Mouse (Mus musculus) cerebellum, postnatal 14 days (tissue): Measurements from ENCODE around the gene Col6a1.

Experiments used
- DNase-seq, 2 experiments: peaks; one replicate each; pipeline ENCODE4 v3.0.0; 2021; ENCODE audit warnings: mixed read lengths in 2 of 2

The Col6a1 gene

DNA sequence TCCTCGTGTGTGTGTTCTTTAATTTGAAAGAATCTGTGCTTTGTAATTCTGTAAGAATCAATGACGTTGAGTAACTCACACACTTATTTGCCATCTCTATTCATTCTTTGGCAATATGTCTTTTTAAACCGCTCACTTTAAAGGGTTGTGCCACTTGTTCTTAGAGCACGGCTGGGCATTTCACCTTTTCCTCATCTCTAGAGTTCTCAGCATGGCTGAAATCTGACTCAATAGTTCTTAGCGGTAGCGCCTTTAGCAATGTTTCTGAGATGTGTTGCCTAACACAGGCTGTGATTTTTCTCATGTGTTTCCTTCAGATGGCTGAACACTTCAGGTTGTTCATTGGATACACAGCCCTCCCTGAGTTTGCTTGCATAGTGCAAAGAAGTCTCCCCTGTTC lies 51.4 kb downstream of the Col6a1 start:
- no peak for DNase-seq

DNA sequence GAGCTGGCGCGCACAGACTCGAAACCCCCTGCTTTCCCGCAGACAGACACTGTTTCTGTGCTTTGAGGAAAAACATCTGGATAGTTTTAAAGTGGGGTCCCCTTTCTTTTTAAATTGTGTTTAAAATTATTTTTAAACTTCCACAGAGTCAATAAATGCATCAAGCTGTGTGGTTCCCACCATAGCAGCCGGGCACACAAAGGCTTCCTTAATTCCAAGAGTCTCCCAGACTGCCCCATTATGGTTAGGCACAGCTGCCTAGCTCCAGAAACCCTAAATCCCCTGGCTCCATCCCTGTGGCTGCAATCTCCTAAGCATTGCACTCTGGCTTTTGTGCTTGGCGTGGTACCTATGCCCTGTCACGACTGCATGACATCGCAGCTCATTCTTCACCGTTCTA lies 54.0 kb downstream of the Col6a1 start:
- no peak for DNase-seq

DNA sequence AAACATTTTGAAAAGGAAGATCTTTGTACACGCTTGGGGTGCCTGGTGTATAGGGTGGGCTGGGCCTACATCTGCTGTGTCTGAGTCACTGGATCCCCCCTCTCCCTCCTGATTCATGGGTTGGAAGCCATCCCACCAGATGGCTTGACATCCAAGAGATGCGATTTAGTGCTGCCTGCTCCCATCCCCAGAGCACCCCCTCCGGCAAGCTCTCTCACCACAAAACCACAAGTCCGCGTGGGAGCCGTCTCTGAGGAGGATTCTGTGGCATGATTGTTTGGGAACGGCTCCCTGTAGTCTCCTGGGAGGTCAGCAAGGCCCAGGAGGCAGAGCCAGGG lies 57.1 kb downstream of the Col6a1 start:
- peak; percentile 22 to 24 for DNase-seq

DNA sequence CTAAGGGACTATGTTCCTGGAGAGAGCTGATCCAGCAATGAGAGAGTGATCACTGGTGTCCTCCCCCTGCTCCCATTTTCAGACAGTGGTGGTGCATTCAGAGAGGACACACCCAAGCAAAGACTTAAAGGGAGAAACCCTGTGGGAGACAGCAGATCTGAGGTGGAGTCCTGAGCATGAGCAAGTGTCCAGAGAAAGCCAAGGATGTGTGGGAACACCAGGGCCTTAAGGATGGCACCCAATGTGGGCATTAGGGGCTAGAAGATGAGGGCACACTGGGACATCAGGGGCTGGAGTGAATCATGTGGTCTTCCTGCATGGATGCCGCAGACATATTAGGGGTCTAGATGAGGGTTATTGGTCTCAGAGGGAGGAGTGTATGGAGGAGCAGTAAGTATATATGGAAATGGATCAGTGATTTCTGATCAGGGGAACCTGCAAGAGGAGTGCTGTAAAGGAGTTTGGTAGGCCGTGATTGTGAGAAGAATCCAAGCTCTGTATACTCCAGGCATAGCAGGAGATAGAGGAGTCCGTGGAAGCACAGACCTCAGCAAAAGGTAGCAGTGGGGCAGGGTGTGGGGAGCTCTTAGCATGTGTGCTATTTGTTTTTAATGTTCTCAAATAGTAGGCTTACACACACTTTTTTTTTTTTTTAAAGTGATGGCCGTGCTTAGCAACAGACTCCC lies 57.6 kb downstream of the Col6a1 start:
- no peak for DNase-seq

DNA sequence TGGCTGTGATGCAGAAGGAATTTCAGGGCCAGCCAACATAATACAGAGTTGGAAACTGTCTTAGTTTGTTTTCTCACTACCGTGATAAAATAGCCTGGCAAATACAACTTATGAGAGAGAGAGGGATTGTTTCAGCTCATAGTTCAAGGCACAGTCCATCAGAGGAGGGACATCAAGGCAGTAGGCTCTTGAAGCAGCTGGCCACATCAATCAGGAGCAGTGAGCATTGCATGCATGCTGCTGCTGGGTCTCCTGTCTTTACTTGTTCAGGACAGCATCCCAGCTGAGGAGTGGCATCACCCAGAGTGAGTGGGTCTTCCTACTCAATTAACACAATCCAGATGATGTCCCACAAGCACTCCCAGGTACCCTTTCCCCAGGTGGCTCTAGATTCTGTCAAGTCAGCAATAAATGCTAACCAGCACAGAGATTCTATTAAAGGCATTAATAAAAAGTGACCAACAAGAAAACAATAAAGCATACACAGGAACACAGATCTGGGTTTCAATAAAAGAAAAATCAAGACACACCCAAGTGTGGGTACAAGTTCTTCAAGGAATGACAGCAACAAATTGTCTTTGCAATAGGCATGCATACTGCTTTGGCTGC lies 58.7 kb downstream of the Col6a1 start:
- no peak for DNase-seq

DNA sequence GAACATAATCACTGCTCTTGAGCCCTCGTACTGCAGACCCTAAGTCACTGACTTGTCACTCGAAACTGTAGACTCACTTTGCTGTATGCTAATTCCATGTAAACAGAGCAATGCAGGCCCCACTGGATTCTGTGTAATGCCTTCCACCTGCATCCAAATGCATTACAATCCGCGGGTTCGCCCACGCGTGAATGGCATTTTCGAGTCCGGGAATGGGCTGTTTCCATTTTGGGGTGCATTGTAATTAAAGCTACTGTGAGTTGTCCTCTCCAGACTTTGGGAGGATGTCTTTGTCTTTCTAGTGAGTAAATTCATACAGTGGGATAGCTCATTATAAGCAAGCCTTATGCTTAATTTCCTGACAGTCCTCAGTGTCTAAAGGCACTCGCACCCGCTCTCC lies 60.4 kb downstream of the Col6a1 start:
- DNase-seq, result no peak

DNA sequence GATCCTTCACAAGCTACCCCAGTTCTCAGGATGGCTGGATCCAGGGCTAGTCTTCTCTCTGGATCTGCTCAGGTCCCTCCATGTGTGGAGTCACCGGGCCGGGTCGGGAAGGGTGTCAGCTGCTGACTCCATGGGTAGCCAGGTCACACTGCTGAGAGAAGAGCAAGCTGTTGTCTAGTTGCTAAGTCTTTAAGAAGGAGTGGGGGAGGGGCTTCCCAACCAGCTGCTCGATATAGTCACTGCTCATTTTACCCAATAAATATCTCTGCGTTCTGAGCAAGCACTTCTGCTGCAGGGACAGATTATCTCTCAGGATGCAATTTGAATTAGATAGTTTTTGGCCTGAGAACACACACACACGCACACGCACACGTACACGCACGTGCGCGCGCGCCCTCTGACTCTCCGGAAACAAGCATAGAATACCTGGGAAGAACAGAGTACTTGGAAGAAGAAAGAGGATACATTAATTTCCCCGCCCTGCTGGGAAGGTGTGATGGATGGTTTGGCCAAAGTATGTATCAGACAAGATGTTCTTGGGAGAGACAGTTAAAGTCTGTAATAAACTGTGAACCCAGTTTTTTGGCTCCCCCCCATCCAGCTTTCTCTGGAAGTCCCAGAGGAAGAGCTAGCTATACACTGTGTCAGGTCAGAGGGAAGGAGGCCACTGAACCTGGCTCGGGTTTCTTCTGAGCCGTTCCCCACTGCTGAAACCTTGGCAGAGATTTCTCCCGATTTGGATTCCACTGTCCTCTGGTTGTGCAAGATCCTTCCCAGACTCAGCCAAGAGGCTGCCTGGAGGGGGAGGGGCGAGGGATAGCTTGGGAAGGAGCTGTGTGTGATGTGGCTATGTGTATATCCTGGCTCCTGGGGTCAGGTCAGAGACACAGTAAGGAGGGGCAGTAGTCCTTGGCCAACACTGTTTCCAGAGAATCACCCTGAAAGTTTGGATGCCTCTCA lies 61.5 kb downstream of the Col6a1 start:
- DNase-seq, result peak; percentile 75 to 84
